Mouse (Mus musculus) CH12.LX (cell line): Measurements from ENCODE around the gene Ttc26. TPM values are rescaled to one million over a fixed set of nuclear protein-coding genes. Genes with fewer than 3 reads are reported as not detected.

Source experiments
- DNase-seq: peaks from one replicate; pipeline ENCODE4 v3.0.0-alpha.2; 2013; ENCODE audit errors: extremely low read depth
- H3K27ac ChIP-seq: 2 replicates; pipeline ENCODE4 v1.5.1; 2012; ENCODE audit warnings: low read depth, mild to moderate bottlenecking, control low read depth, moderate library complexity; ENCODE audit not compliant: insufficient read depth
- H3K27me3 ChIP-seq: replicated peaks from 2 replicates; pipeline ENCODE3; 2012; ENCODE audit warnings: inconsistent platforms
- H3K36me3 ChIP-seq, 2 experiments: replicated peaks in 1 of 2; 2 replicates each; pipeline versions ENCODE3 to v1.6.1; 2012; ENCODE audit warnings: inconsistent platforms in 1 of 2, low read length in 1 of 2, mild to moderate bottlenecking in 1 of 2, mixed read lengths in 1 of 2, moderate library complexity in 1 of 2; ENCODE audit not compliant: control insufficient read depth in 1 of 2, insufficient read depth in 1 of 2
- H3K4me1 ChIP-seq, 2 experiments: 2 replicates each; pipeline ENCODE4 v1.6.1; 2012; ENCODE audit warnings: inconsistent platforms in 1 of 2, moderate library complexity in 1 of 2; ENCODE audit not compliant: insufficient read depth in 2 of 2, control insufficient read depth in 1 of 2
- H3K4me2 ChIP-seq: 2 replicates; pipeline ENCODE4 v1.6.1; 2012; ENCODE audit warnings: low read depth, mild to moderate bottlenecking, control low read depth; ENCODE audit not compliant: poor library complexity, insufficient read depth, severe bottlenecking
- H3K4me3 ChIP-seq, 3 experiments: fragments of 150-350 bp in 1 of 3; sonication (generic) in 1 of 3; replicated peaks in 1 of 3; 2 replicates each; pipeline versions ENCODE3 to v1.5.1; 2011 to 2012; ENCODE audit warnings: low read depth in 2 of 3, low read length in 2 of 3, mild to moderate bottlenecking in 2 of 3, moderate library complexity in 2 of 3, control low read depth in 1 of 3, improper control_type of control experiment in 1 of 3, inconsistent platforms in 1 of 3, mixed read lengths in 1 of 3; ENCODE audit not compliant: poor library complexity in 1 of 3
- H3K79me2 ChIP-seq: replicated peaks from 2 replicates; pipeline ENCODE4 v1.6.1; 2012; ENCODE audit warnings: mild to moderate bottlenecking, moderate library complexity; ENCODE audit not compliant: control insufficient read depth, poor library complexity, insufficient read depth, severe bottlenecking; ENCODE audit errors: extremely low read depth
- H3K9ac ChIP-seq: 2 replicates; pipeline ENCODE4 v1.6.1; 2012; ENCODE audit warnings: low read depth, mild to moderate bottlenecking, control low read depth, moderate library complexity; ENCODE audit not compliant: insufficient read depth
- H3K9me3 ChIP-seq: replicated peaks from 2 replicates; pipeline ENCODE3; 2012; ENCODE audit warnings: low read length, inconsistent platforms, mixed read lengths
- CHD1 ChIP-seq: IDR thresholded peaks from 2 replicates; pipeline ENCODE4 v1.6.1; 2012; ENCODE audit warnings: low read depth, low read length, improper control_type of control experiment, inconsistent platforms
- CHD2 ChIP-seq: IDR thresholded peaks from 2 replicates; pipeline ENCODE4 v1.6.1; 2011; ENCODE audit warnings: low read length, improper control_type of control experiment
- MEF2A ChIP-seq: IDR thresholded peaks from 2 replicates; pipeline ENCODE4 v1.6.1; 2014; ENCODE audit warnings: low read depth, mild to moderate bottlenecking, inconsistent platforms, low read length, improper control_type of control experiment, borderline replicate concordance
- MXI1 ChIP-seq: IDR thresholded peaks from 2 replicates; pipeline ENCODE4 v1.6.1; 2011; ENCODE audit warnings: mild to moderate bottlenecking, low read depth, low read length, improper control_type of control experiment
- NELFE ChIP-seq: IDR thresholded peaks from 2 replicates; pipeline ENCODE4 v1.6.1; 2011; ENCODE audit warnings: low read depth, low read length, improper control_type of control experiment
- NRF1 ChIP-seq: IDR thresholded peaks from 2 replicates; pipeline ENCODE4 v1.6.1; 2014; ENCODE audit warnings: low read depth, mild to moderate bottlenecking, inconsistent platforms, low read length, improper control_type of control experiment, moderate library complexity
- PAX5 ChIP-seq: IDR thresholded peaks from 2 replicates; pipeline ENCODE4 v1.6.1; 2012; ENCODE audit warnings: low read length, inconsistent platforms, mixed read lengths
- SIN3A ChIP-seq: IDR thresholded peaks from 2 replicates; pipeline ENCODE4 v1.6.1; 2012; ENCODE audit warnings: low read length, improper control_type of control experiment, inconsistent platforms
- TBP ChIP-seq: conservative IDR thresholded peaks from 2 replicates; pipeline ENCODE4 v1.6.1; 2011; ENCODE audit warnings: low read depth, low read length, improper control_type of control experiment
- ZMIZ1 ChIP-seq: IDR thresholded peaks from 2 replicates; pipeline ENCODE4 v1.6.1; 2012; ENCODE audit warnings: low read depth, mild to moderate bottlenecking, inconsistent platforms, low read length, improper control_type of control experiment
- ZNF384 ChIP-seq: IDR thresholded peaks from 2 replicates; pipeline ENCODE4 v1.6.1; 2012; ENCODE audit warnings: low read depth, low read length, improper control_type of control experiment, inconsistent platforms
- dilution Hi-C: fragments of 300-500 bp; cut with MboI; formaldehyde crosslinking; loops from 2 replicates; pipeline ENCODE4 v1.14.3; 2020; ENCODE audit warnings: low sequenced_read_pairs; ENCODE audit not compliant: extremely low pct_unique_long_range_greater_than_20kb, extremely low pct_ligation_motif_present
- in situ Hi-C: fragments of 300-500 bp; cut with MboI; formaldehyde crosslinking; loops from 3 replicates; pipeline ENCODE4 v1.14.3; 2019; ENCODE audit warnings: low sequenced_read_pairs, low pct_ligation_motif_present, low pct_unique_long_range_greater_than_20kb, mixed read lengths
- polyA plus RNA-seq: library from polyadenylated mRNA; unstranded; fragments of >175 nt; gene quantifications from 2 replicates; pipeline ENCODE4 v1.2.1, GENCODE M21; 2012; ENCODE audit warnings: low read depth; ENCODE audit not compliant: insufficient read length
- total RNA-seq, 2 experiments: library from RNA; depleted of rRNA; stranded (reverse); fragments of 300-350 nt in 1 of 2; fragments of >200 nt in 1 of 2; gene quantifications; 2 replicates each; pipeline ENCODE4 v1.2.3; 2012 to 2014

The Ttc26 gene
- total and polyA plus RNA-seq, 3 experiments = 1.7 to 2.3 (median 1.8) TPM

- in situ Hi-C loops = no loop called here
- no peak for DNase-seq
- peaks cover 2 to 14% of the 10 kb centered on the region in 2 experiments for H3K36me3 ChIP-seq
- peak; percentile 40; the same call in 1 of the 2 replicates for TF ChIP-seq MXI1
- TF ChIP-seq ZNF384 = peak; percentile 73
- peak; percentile 89 for TF ChIP-seq CHD1
- no peak for TF ChIP-seq NRF1
- peak; percentile 10; the same call in 1 of the 2 replicates for TF ChIP-seq NELFE
- TF ChIP-seq CHD2 = peak; percentile 32; the same call in 1 of the 2 replicates
- no peak for TF ChIP-seq TBP
- TF ChIP-seq SIN3A = peak; percentile 70
- H3K27me3 ChIP-seq = no peaks in the 10 kb centered on the region
- dilution Hi-C loops = no loop called here
- peak overlapping the region; percentile 99 for H3K4me2 ChIP-seq
- peaks cover 4 to 36% of the 10 kb centered on the region in 2 experiments for H3K4me1 ChIP-seq
- peak overlapping the region; percentile 85 to 98 (median 93) for H3K4me3 ChIP-seq
- H3K27ac ChIP-seq = peak overlapping the region; percentile 91
- H3K79me2 ChIP-seq = peaks cover 38% of the 10 kb centered on the region
- no peaks in the 10 kb centered on the region for H3K9me3 ChIP-seq
- H3K9ac ChIP-seq = peak overlapping the region; percentile 95
Measured at GRCm38 (mm10) chr6:38354723-38355353, 26.4 kb upstream of the Ttc26 start.

DNA sequence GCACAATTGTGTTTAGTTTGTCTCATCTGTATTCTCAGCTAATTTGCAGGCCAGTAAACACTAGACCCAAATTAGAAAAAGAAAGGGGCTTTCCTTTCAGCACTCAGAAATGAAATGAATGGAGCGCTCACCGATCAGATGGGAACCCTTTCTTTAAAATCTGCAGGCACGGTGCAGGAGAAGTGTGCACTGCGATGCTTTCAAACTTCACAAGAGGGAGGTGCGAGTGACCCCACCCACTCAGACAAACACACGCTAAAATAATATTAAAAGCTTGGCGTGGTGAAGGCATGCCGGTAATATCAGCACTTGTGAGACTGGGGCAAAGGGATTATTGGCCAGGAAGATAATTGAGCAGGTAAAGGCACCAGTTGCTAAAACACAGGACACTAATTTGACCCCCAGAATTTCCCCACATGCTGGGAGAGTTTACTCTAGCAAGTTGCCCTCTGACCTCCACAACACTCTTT is 25.9 kb upstream of the Ttc26 start:
- in situ Hi-C loops = no loop called here
- peak overlapping the region; percentile 95 for H3K9ac ChIP-seq
- H3K4me2 ChIP-seq = peak overlapping the region; percentile 99
- H3K27ac ChIP-seq = peak overlapping the region; percentile 91; the same call in 1 of the 2 replicates
- peaks cover 32% of the 10 kb centered on the region for H3K79me2 ChIP-seq
- dilution Hi-C loops = no loop called here
- DNase-seq = no peak
- peaks cover 2 to 9% of the 10 kb centered on the region in 2 experiments for H3K36me3 ChIP-seq
- H3K27me3 ChIP-seq = no peaks in the 10 kb centered on the region
- peak overlapping the region; percentile 85 to 98 (median 93) for H3K4me3 ChIP-seq
- no peak for TF ChIP-seq ZMIZ1
- 0 out of 2 replicates have a peak, but pooled peaks have one; percentile 67 for TF ChIP-seq CHD1
- TF ChIP-seq PAX5 = no peak
- TF ChIP-seq SIN3A = 0 out of 2 replicates have a peak, but pooled peaks have one; percentile 1
- peaks cover 6 to 36% of the 10 kb centered on the region in 2 experiments for H3K4me1 ChIP-seq
- no peaks in the 10 kb centered on the region for H3K9me3 ChIP-seq

DNA sequence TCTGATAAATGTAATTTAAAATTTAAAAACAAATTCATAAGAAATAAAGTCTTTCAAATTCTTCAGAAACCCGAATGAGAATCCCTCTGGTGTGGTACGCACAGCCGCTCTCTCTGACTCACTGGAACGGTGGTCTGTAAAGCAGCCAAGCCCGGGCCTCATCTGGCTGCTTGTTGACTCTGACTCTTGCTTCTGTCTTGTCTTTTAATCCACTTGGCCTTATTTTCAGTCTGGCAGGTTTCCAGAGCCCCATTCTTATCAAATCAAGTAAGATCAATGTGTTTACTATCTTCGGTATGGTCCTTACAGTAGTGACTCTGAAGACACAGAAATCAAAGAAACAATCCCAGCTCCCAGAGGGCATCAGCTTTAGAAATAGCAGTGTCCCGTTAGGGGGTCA is 25.4 kb upstream of the Ttc26 start:
- DNase-seq = no peak
- Histone ChIP-seq H3K79me2 (peaks cover 27% of the 10 kb centered on the region), H3K9me3 (no peaks in the 10 kb centered on the region), H3K9ac (peak overlapping the region; percentile 95), H3K36me3 (peaks cover 0 to 4% of the 10 kb centered on the region in 2 experiments), H3K4me3 (no peak overlapping the region), H3K4me1 (peaks cover 3 to 32% of the 10 kb centered on the region in 2 experiments; a peak in 3 of 4 replicates), H3K27me3 (no peaks in the 10 kb centered on the region), H3K4me2 (peak overlapping the region; percentile 99), H3K27ac (no peak overlapping the region)
- in situ Hi-C loops = no loop called here
- dilution Hi-C loops = no loop called here
- no peak for TF ChIP-seq ZNF384
- TF ChIP-seq CHD1 = no peak
- TF ChIP-seq MEF2A = no peak
- no peak for TF ChIP-seq NRF1
- no peak for TF ChIP-seq SIN3A
- TF ChIP-seq, all 38 proteins: peak for 0
